Mouse (Mus musculus): ENCODE data around the gene Cse1l.

DNA sequence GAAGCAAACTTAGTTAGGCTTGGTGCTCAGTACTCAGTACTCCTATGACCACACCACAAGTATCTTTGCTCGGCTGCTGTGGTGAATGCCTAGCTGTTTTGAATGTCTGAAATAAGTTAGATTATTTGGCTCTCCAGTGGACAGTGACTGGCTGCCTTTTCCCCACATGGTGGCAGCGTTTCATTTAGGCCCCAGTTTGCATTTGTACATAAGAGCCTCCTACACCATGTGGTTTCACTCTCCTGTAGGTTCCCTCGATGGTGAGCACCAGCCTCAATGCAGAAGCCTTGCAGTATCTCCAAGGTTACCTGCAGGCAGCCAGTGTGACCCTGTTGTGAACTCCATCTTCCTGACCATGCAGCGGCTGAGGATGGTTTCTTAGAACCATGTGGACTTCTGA is 39.6 kb downstream of the Cse1l start:
- TF ChIP-seq CTCF (IDR thresholded peaks at IDR 0.05; ENCODE audit: low read depth): peak; percentile 46; the same call in 1 of the 2 replicates
- TF ChIP-seq EP300 (IDR thresholded peaks at IDR 0.05; ENCODE audit: low read depth): no peak

All from liver, embryonic 14.5 days (tissue).